Mouse (Mus musculus): ENCODE measurements at regions not wholly inside any gene's neighbourhood (a gene's known extent, or its start where the extent isn't known, plus 50 kb on each side); places are given as distances from the start of the nearest gene placed in this dataset.

DNA sequence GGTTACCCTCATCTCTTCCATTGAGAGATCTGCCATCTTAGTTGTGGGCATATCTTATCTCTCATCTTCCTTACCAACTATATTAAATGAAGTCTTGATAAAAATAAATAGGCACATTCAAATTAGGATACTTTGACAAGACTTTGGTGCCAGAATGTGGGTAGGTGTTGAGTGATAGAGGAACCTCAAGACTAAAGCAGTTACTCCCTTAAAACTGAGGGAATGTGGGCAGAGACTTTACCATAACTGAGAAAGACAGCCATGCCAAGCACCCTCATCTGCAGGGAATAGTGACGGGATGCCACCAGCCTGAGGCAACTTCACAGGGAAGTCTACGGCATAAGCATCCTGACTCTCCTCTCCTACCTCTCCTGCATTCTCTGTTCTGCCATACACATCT is 292.3 kb downstream of the Lmx1a start:
- DNase-seq (ENCODE audit: extremely low read depth, insufficient read length, low spot score), result no peak

DNA sequence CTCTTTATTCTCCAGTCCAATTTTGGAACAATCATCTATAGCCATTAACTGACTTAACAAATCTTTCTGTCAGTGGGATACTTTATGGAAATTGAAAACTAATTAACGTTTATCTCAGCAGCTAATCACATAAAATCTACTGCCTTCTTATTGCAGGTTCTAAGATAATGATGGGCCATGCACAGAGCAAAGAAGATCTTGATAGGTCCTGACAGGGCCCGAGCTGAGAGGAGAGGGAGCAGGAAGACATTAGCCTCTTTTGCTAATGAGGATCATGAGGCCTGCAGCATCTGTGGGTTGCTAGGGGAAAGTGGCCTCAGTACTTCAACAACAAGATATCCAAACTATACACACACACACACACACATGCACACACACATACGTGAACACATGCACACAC is 318.4 kb downstream of the Lmx1a start:
- DNase-seq (ENCODE audit: extremely low read depth, insufficient read length, low spot score), result no peak

DNA sequence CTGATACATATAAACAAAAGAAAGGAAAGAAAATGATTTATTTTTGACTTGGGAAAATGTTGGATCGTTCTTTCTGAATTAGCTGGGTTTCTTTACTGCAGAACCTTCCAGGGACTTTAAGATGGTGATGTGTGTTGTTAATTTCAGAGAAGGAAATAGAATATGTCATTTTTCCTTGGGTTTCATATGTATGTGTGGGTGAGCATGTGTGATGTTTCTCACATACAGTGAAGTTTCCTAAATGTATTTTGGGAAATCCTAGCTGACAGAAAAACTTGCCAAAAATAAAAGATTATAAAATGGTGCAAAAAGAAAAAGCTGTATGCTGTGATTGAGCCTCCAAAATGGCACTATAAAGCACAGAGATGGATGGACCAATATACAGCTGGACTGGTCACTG is 319.2 kb downstream of the Lmx1a start:
- DNase-seq (ENCODE audit: extremely low read depth, insufficient read length, low spot score), result no peak

DNA sequence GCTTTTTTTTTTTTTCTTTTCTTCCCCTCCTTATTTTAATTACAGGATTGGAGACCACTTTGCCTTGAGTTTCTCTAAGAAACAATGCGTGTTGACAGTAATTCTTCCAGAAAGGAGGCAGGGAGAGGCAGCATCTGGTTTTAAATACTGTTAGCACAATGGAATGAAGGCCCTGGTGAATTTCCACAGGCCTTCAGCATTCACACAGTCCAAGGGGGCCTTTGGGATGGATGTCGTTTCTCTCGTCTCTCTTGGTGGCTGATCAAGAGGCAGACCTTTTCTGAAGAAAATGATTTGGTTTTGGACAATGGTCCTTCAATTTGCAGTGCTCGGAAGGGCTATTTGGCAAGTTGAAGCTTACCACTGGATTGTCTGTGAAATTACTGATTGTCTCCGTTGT is 321.4 kb downstream of the Lmx1a start:
- DNase-seq (ENCODE audit: extremely low read depth, insufficient read length, low spot score), result no peak

DNA sequence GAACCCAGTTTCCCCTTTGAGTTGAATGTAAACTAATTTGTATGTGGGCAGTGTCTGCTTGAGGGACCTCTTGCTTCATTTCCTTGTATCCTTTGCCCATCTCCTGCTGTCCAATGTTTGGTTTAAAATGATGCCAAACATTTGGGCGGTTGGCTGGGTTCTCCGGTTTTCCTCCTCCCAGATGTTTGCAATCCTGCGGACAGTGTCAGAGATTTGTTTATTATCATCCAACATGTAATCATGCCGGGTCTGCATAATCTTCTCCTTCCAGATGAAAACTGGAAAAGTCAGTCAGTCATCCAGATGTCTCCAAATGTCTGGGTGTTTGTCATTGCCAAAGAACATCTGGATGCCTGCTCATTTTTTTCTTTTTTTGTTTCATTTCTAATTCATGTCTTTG is 323.0 kb downstream of the Lmx1a start:
- DNase-seq (ENCODE audit: extremely low read depth, insufficient read length, low spot score), result no peak

DNA sequence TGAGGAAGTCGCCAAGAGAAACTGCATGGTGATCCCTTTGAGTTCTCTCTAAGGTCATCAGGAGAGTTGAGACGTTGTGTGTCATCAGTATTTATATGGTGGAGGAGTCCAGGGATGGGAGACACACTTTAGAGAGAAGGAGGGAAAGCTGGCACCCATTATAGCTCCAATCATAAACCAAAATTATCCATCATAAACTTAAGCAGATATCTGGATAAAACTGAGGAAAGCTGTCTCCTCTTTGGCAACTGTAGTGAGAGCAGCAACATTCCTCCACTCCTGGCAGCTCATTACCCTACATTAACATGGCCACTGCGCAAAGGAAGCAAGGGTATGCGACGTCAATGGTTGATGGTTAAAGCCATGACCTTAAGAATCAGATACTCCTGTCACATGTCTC is 323.6 kb downstream of the Lmx1a start:
- no peak for DNase-seq (ENCODE audit: extremely low read depth, insufficient read length, low spot score)

DNA sequence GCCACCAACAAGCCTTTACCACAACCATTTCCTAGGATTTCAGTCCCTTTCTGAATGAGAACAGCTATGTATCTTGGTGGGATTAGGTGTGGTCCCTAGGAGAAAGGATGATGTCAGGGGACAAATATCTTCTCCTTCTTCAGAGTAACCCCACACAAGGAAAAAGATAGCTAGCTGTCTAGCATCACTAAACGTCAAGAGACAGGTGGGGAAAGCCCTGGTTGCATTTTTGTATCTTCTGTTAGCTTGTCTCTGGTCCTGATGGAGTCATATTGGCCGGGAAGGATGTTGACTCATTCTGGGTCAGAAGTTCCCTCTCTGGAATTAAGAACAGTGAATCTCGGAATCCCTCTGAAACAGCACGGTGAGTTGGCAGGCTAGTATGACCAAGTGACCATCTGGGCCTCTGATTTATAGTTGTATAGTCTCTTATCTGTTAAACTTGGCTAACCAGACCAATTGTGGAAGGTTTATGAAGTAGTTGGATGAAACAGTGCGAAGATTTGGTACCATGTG is 327.4 kb downstream of the Lmx1a start:
- DNase-seq (ENCODE audit: extremely low read depth, insufficient read length, low spot score), result no peak

DNA sequence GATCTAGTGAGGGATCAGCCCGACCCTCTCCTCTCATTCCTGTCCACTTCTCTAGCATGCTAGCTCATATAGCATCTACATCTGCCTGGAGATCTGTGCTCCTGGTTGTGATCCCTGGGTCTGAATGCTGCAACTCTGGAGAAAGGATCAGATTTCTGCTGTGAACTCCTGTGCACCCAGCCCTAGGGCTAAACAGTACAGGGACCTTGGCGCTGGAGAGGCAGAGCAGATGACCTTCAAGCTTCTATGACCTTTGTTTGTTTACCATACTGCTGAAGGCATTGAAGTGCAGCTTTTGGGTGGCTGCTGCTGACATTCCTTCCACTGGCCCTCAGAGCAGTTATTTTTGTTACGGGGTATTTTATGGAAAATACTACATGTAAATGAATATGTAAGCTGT is 337.4 kb downstream of the Lmx1a start:
- DNase-seq (ENCODE audit: extremely low read depth, insufficient read length, low spot score), result no peak

DNA sequence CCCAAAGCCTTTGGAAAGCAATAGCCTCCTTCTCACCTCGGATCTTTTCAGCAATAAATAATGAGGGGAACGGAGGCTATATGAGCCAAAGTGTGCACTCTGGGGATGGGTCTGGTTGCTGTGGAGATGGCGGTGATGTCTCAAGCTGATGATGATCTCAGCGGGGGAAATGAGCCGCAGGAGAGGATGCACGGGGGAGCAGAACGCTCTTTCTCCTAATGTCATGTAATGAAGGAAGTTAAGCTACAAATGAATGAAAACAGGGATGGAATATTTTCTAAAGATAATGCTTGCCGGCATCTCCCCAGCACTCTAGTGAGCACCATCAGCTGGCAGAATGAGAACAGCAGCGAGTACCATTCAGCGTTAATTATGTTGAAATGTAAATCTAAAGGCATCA is 355.7 kb downstream of the Lmx1a start:
- no peak for DNase-seq (ENCODE audit: extremely low read depth, insufficient read length, low spot score)

DNA sequence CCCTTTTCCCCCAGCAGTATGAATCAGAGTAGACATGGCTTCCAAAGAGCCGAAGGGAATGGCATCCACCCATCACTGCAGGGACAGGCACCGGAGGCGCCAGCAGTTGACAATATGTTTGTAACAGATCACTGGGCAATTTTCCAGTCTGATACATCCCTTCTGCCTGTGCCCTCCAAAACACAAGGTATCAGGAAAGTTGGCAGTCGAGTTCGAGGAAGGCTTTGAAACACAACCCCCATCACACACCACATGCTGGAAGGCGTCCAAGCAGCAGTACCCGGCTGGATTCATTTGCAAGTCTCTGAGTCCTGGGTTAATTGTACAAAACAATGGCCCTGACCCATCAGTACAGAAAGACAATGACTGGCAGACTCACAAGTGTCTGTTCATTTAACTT is 357.3 kb downstream of the Lmx1a start:
- DNase-seq (ENCODE audit: extremely low read depth, insufficient read length, low spot score), result no peak

DNA sequence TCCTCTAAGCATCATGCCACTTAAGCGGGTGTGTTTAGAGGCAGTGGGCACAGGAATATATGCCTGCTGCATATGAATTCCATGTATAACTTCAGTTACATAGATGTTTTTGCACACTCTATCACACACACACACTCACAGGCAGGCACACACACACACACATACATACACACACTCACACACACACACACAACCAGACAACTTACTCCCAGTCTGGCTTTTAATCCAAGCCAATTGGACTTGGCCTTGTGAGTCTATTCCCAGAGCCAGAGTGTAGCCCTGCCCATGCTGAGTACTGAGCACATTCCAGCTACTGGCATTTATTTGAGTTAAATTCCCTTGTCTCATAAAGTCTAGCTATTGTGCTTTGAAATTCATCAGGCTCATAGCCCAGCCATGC is 357.7 kb downstream of the Lmx1a start:
- no peak for DNase-seq (ENCODE audit: extremely low read depth, insufficient read length, low spot score)

DNA sequence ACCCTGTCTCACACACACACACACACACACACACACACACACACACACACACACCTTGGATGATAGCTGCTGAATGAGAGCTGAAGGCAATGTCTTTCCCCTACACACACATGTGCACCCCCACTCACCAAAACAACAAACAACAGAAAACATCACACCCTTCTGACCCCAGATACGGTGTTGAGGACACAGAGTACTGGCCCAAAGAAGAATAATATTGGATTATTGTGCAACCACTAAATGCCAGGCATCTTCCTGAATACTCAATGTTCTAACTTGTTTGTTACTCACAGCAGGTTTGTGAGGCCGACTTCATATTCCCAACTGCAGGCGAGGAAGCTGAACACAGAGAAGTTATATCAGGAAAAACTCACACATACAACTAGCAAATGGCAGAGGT is 360.9 kb downstream of the Lmx1a start:
- DNase-seq (ENCODE audit: extremely low read depth, insufficient read length, low spot score), result no peak

DNA sequence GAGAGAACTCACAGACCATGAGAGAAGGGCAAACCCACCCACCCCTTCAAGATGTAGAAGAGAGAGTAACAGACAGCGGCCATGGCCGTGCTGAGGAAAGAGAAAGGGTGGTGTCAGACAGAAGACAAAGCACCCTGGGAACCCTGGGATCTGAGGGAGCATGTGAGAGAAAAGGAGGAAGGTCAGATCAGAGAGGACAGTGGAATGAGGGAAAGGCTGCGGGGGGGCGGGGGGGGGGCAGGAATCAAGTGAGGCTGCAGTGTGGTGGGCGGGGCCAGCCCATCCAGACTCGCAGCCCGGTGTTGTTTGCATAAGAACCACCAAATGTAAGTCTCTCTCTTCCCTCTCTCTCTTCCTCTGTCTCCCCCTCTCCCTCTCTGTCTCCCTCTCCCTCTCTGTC is 367.4 kb downstream of the Lmx1a start:
- DNase-seq (ENCODE audit: extremely low read depth, insufficient read length, low spot score), result no peak

DNA sequence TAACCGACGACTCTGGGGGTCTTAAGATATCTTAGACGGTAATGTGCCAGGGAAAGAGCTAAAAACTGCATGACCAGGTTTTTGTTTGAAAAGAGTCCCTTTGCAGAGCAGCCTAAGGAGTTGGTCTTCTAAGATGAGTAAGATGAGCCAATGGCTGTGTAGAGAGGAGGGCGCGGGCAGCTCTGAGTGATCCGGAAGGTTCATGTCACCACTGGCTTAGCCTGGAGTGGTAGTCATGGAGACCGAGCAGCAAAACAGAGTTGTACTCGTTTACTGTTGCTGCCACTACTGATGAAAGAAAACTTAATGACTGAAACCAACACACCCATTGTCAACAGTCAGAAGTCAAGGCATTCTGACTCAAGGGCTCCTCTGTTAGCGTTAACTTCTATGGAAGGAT is 368.4 kb downstream of the Lmx1a start:
- no peak for DNase-seq (ENCODE audit: extremely low read depth, insufficient read length, low spot score)

DNA sequence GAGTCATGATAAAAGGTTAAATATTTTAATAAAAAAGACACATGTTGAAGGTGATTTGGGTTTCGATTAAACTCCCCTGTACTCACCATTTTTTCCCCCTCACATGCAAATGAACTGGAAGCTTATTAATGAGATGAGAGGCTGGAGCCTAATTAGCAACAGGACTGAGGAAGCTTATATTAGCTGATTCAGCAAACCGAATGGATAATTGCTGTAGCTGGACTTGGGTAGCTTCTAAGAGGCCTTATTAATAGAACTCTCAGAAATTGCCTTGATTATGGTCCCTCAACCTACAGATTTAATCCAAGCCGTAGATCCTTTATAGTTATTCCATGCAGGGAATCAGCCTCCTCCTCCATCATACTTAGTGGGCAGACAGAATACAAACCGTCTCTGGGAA is 369.7 kb downstream of the Lmx1a start:
- no peak for DNase-seq (ENCODE audit: extremely low read depth, insufficient read length, low spot score)

DNA sequence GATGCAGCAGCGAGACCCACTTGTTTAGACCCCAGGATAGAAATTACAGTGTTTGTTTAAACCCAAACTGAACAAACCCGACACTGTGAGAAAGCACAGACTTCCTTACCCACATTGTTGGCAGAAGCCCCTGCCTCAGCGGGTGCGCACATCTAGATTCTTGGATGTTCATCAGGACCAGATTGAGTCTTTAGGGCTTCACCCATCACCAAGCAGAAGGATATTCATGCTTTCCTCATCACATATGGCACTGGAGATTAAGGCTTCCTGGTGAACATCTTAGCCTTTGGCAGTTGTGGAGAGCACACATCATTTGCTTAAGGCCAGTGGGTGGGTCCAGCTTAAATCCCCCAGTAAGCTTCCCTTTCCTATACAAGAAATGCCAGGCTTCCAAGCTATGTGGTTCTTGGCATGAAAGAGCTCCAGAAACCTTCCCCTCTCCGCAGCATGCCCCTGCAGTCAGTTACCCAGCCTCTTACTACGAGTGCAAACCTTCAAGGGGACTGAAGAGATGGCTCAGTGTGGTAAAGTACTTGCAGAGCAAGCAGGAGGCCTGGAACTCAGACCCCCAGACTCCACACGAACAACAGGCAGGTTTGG is 367.9 kb downstream of the Pbx1 start:
- DNase-seq (ENCODE audit: extremely low read depth, insufficient read length, low spot score), result no peak

DNA sequence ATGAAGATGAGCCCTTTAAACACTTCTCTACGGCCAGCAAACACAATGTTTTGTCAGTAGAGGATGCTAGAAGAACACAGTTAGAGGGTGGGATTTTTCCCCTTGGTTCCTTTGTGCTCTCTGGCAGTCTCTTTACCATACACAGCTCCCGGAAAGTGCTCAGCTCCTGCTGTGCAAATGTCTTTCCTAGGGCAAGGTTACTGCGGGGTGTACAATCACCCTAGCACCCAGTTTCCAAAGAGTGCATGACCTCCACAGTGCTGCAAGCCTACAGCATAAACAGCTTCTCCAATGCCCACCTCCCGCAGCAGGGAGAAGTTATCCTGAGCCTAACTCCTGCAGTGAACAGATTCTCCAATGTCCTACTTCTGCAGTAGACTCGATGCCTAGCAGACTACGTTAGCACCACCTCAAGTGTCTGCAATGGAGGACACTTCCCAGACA is 366.4 kb downstream of the Pbx1 start:
- no peak for DNase-seq (ENCODE audit: extremely low read depth, insufficient read length, low spot score)

DNA sequence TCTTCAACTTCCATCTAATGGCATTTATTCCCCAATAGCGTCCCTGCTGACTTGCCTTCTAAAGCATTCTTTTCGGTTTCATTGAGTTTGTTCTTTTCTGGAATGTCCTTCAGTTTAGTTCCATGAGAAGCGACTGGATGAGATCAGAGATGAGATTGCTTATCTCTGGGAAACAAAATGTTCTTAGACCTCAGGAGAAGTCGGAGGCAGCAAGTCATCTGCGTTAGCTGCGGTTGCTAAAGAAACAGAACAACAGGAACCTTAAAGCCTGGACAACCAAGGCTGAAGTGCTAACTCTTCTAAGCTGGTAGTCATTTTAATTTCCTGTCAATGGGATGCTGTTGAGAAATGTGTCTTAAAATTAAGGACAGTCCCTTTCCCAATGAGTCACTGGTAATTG is 365.3 kb downstream of the Pbx1 start:
- no peak for DNase-seq (ENCODE audit: extremely low read depth, insufficient read length, low spot score)

DNA sequence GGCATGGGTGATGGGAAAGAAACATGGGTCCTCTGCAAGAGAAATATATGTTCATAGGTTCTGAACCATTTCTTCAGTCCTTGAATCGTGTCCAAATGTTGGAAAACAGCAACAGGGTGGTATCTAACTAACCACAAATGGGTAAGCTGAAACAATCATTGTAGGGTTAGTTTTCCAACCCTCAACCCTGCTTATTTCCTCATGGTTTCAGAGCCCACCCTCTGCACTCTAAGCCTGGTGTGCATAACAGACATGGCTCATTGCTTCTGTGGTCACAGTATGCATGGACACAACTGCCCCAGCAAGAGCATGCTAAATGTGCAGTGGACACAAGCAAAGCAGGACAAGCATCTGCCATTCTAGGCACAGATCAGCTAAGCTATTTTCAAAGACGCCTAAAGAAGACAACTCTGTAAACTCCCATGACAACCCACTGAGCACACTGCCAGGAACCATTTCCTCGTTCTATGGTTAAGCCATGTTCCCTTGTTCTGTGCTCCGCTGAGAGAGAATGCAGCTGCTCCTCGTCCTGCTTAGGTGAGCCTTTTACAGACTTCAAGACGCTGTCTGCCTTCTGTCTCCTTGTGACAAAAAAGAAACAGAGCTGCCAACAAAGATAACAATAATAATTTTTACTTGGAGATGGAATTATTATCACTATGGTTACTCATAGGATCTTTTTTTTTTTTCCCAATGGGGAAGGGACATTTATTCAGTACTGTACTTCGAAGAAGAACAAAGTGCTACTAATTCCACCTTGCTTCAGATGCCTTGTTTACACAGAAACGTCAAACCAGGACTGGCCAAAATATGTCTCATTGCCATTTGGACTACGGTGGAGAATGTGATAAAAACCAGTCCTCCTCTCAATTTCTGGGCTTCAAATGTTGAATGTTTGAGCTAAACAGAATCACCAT is 363.8 kb downstream of the Pbx1 start:
- DNase-seq (ENCODE audit: extremely low read depth, insufficient read length, low spot score), result no peak

DNA sequence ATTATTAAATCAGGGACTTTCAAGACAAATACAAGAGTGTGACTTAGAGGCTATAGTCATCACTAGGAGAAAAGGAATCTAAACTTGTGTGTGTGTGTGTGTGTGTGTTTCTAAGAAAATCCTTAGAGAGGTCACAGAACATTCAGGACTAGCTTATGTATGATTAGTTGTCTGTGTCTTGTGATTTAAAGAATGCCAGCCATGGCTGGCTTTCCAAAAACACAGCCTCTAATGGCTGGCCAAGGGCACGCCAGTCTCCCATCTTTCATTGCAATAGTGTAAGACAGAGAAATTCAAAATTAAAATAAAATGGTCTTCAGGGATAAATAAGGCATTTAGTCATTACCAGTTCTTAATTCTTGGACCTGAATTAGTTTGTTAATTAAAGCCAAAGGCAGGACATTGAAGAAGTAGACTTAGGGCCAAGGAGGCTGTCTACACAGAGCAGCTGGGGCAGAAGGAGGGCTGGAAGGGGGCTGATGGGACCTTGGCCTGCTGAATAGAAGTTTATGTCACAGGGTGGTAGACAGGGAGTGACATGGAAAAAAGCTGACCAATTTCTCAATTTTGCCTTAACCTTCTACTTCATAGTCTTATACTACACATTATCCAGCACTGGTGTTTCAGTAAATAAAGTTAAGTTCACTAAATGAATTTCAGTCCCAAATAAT is 363.0 kb downstream of the Pbx1 start:
- no peak for DNase-seq (ENCODE audit: extremely low read depth, insufficient read length, low spot score)

All from 3134 (cell line).